Mouse (Mus musculus) erythroblast, embryonic 14.5 days (primary cell): Measurements from ENCODE around the gene Lyg1. TPM values are rescaled to one million over a fixed set of nuclear protein-coding genes. Genes with fewer than 3 reads are reported as not detected.

Experiments
- H3K27me3 ChIP-seq: 2 replicates; pipeline ENCODE4 v1.6.1; 2012; ENCODE audit warnings: inconsistent platforms; ENCODE audit not compliant: control insufficient read depth
- H3K36me3 ChIP-seq: 2 replicates; pipeline ENCODE4 v1.6.1; 2012; ENCODE audit warnings: mild to moderate bottlenecking, inconsistent platforms; ENCODE audit not compliant: control insufficient read depth
- H3K4me1 ChIP-seq: 2 replicates; pipeline ENCODE4 v1.6.1; 2012; ENCODE audit warnings: inconsistent platforms; ENCODE audit not compliant: control insufficient read depth
- H3K4me3 ChIP-seq: replicated peaks from 2 replicates; pipeline ENCODE3; 2012; ENCODE audit warnings: moderate library complexity, mild to moderate bottlenecking, inconsistent platforms
- H3K9me3 ChIP-seq: 2 replicates; pipeline ENCODE4 v1.6.1; 2012; ENCODE audit warnings: low read length, inconsistent platforms, mixed read lengths; ENCODE audit not compliant: control insufficient read depth
- GATA1 ChIP-seq: IDR thresholded peaks from 2 replicates; pipeline ENCODE4 v1.6.1; 2012; ENCODE audit warnings: low read length, inconsistent platforms, mixed read lengths
- TAL1 ChIP-seq: IDR thresholded peaks from 3 replicates; pipeline ENCODE4 v1.6.1; 2012; ENCODE audit warnings: low read length, inconsistent platforms, mixed read lengths
- polyA plus RNA-seq: library from polyadenylated mRNA; stranded (reverse); fragments of >175 nt; gene quantifications from 2 replicates; pipeline ENCODE4 v1.2.3, GENCODE M21; 2012

Lyg1 gene
- polyA plus RNA-seq = not detected in 2 replicates

- TF ChIP-seq GATA1 = no peak
- TF ChIP-seq TAL1 = no peak
- no peak within 1 kb of the TSS for H3K4me3 ChIP-seq
- no peaks in the 10 kb centered on the region for H3K4me1 ChIP-seq
- no peaks in the 10 kb centered on the region for H3K27me3 ChIP-seq
- no peaks in the 10 kb centered on the region for H3K36me3 ChIP-seq
- H3K9me3 ChIP-seq = no peaks in the 10 kb centered on the region
Measured at GRCm38 (mm10) chr1:37957659-37958058, at the start of gene Lyg1. TSS of gene Lyg1 (minus strand) at chr1:37957759.

DNA sequence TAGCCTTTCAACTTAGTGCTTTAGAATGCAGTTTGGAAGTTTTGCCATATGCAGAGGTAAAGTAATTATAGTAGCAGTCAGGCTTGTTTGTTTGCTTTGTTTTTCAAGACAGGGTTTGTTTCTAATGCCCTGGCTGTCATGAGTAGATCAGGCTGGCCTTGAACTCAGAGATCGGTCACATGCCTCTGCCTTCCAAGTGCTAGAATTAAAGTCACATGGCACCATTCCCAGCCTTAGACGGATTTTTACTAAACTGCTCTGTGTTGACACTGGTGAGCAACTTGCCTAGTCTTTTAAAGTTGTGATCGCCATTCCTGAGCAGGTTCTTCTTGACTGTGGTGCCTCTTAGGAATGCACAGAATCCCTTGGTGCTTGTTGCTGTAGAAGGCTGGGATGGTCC, 49.2 kb upstream of the Lyg1 start:
- peaks cover 59% of the 10 kb centered on the region for H3K36me3 ChIP-seq
- no peaks in the 10 kb centered on the region for H3K27me3 ChIP-seq
- H3K9me3 ChIP-seq = no peaks in the 10 kb centered on the region
- no peak overlapping the region for H3K4me3 ChIP-seq
- peaks cover 86% of the 10 kb centered on the region for H3K4me1 ChIP-seq
- TF ChIP-seq GATA1 (no peak), TAL1 (no peak)

- Histone ChIP-seq H3K4me3 (no peak overlapping the region), H3K4me1 (peaks cover 80% of the 10 kb centered on the region), H3K36me3 (peaks cover 51% of the 10 kb centered on the region), H3K27me3 (no peaks in the 10 kb centered on the region), H3K9me3 (no peaks in the 10 kb centered on the region)
- no peak for TF ChIP-seq GATA1
Measured at GRCm38 (mm10) chr1:38003046-38003445, 45.5 kb upstream of the Lyg1 start.

DNA sequence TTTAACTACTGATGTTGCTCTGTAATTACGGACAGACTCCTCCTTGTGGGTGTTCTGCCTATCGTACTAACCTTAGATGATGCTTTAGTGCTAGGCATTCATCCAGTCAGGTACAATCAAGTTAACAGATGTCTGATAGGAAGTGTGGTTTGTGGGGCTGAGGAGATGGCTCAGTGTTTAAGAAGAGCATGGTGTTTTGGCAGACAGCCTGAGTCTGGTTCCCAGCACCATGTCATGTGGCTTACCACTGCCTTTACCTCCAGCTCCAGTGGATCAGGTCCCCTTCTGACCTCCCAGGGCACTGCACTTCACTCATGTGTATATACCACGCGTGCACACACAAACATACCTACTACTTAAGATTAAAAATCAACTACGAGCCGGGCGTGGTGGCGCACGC, 44.4 kb upstream of the Lyg1 start:
- TF ChIP-seq TAL1 (no peak), GATA1 (no peak)
- Histone ChIP-seq H3K27me3 (no peaks in the 10 kb centered on the region), H3K4me1 (peaks cover 73% of the 10 kb centered on the region), H3K36me3 (peaks cover 44% of the 10 kb centered on the region), H3K9me3 (no peaks in the 10 kb centered on the region), H3K4me3 (peak overlapping the region; percentile 12)

GRCm38 (mm10) chr1:38000844-38001243, 43.3 kb upstream of the Lyg1 start:
- TF ChIP-seq GATA1 = peak; percentile 33; the same call in 1 of the 2 replicates
- no peak for TF ChIP-seq TAL1
- peaks cover 70% of the 10 kb centered on the region for H3K4me1 ChIP-seq
- H3K4me3 ChIP-seq = peak overlapping the region; percentile 55
- no peaks in the 10 kb centered on the region for H3K27me3 ChIP-seq
- peaks cover 39% of the 10 kb centered on the region for H3K36me3 ChIP-seq
- no peaks in the 10 kb centered on the region for H3K9me3 ChIP-seq

- H3K4me1 ChIP-seq = peaks cover 75% of the 10 kb centered on the region
- no peaks in the 10 kb centered on the region for H3K9me3 ChIP-seq
Measured at GRCm38 (mm10) chr1:37999552-37999951, 42.0 kb upstream of the Lyg1 start.

GRCm38 (mm10) chr1:37998371-37999199, 41.0 kb upstream of the Lyg1 start:
- Histone ChIP-seq H3K4me3 (peak overlapping the region; percentile 93), H3K27me3 (no peaks in the 10 kb centered on the region), H3K9me3 (no peaks in the 10 kb centered on the region), H3K4me1 (peaks cover 65% of the 10 kb centered on the region), H3K36me3 (peaks cover 48% of the 10 kb centered on the region)
- no peak for TF ChIP-seq TAL1
- TF ChIP-seq GATA1 = no peak

More at GRCm38 (mm10) chr1:37999552-37999951, 42.0 kb upstream of the Lyg1 start:
- Histone ChIP-seq H3K36me3 (peaks cover 48% of the 10 kb centered on the region), H3K27me3 (no peaks in the 10 kb centered on the region), H3K4me3 (peak overlapping the region; percentile 93)
- peak; percentile 51 for TF ChIP-seq GATA1
- peak; percentile 68 for TF ChIP-seq TAL1

GRCm38 (mm10) chr1:37997867-37998266, 40.3 kb upstream of the Lyg1 start, which contains the start of the genes Txndc9 and Eif5b:
TSS of gene Txndc9 (minus strand) at chr1:37997893.
TSS of gene Eif5b (plus strand) at chr1:37998010.
- TF ChIP-seq TAL1 (no peak), GATA1 (no peak)
- Histone ChIP-seq H3K4me3 (peak within 1 kb of the TSS; percentile 93), H3K4me1 (peaks cover 60% of the 10 kb centered on the region), H3K27me3 (no peaks in the 10 kb centered on the region), H3K9me3 (no peaks in the 10 kb centered on the region), H3K36me3 (peaks cover 49% of the 10 kb centered on the region)

DNA sequence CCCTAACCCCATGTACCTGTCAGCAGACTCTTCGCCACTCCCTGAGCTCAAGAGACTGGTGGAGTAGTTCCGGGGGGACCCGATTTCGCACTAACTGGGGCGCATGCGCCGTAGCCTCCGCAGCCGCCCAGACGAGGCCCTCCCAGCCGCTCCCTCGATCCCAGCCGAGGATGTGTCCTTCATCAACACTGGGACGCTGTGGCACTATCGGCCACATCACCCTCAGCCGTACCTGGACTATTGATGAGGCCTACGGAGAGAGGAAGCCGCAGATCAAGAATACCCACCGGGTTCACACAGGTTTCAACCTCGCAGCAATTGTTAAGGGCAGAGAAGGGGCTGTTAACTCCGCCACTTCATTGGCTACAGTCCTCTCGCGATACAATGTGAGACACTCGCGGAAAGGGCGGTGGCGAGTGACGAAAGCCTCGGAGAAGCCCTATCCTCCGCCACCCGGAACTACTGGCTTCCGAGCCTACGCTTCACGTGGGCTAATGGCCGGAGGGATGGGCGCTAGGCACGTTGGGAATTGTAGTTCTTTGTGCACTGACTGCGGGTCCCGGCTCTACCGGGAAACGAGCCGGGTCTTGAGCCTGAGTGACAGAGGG, 39.4 kb upstream of the Lyg1 start:
- TF ChIP-seq TAL1 = no peak
- TF ChIP-seq GATA1 = no peak
- peak overlapping the region; percentile 93 for H3K4me3 ChIP-seq
- H3K36me3 ChIP-seq = peaks cover 54% of the 10 kb centered on the region
- H3K27me3 ChIP-seq = no peaks in the 10 kb centered on the region
- no peaks in the 10 kb centered on the region for H3K9me3 ChIP-seq
- H3K4me1 ChIP-seq = peaks cover 56% of the 10 kb centered on the region
